Mouse (Mus musculus): ENCODE measurements around the gene Dcpp2.

- TF ChIP-seq CTCF (IDR thresholded peaks at IDR 0.05; ENCODE audit: control insufficient read depth, insufficient read depth, low read length): no peak
- peak; percentile 55; the same call in 1 of the 2 replicates for TF ChIP-seq POLR2A (IDR thresholded peaks at IDR 0.05; ENCODE audit: borderline replicate concordance, control insufficient read depth, low read depth, low read length)
Measured at GRCm38 (mm10) chr17:23924531-23925007, 43.9 kb downstream of the Dcpp2 start.
